Mouse (Mus musculus) G1E (cell line): ENCODE measurements at regions not wholly inside any gene's neighbourhood (a gene's known extent, or its start where the extent isn't known, plus 50 kb on each side); places are given as distances from the start of the nearest gene placed in this dataset.

Experiments
- ATAC-seq: 2 replicates; pipeline ENCODE4 v1.8.0; 2016; ENCODE audit warnings: mild to moderate bottlenecking; ENCODE audit not compliant: insufficient number of reproducible peaks, poor library complexity, low FRiP score, severe bottlenecking; ENCODE audit errors: extremely low read depth
- DNase-seq: peaks from one replicate; pipeline ENCODE4 v3.0.0; 2012; ENCODE audit warnings: low spot score
- H3K27me3 ChIP-seq: 2 replicates; pipeline ENCODE4 v1.6.1; 2012; ENCODE audit warnings: mild to moderate bottlenecking, low read length, inconsistent platforms; ENCODE audit not compliant: insufficient read depth
- H3K36me3 ChIP-seq: replicated peaks from 2 replicates; pipeline ENCODE3; 2012; ENCODE audit warnings: mild to moderate bottlenecking, inconsistent platforms
- H3K4me1 ChIP-seq: 2 replicates; pipeline ENCODE4 v1.6.1; 2012; ENCODE audit warnings: low read depth, low read length, inconsistent platforms, mixed read lengths; ENCODE audit not compliant: insufficient read depth
- H3K4me3 ChIP-seq: 2 replicates; pipeline ENCODE4 v1.5.1; 2012; ENCODE audit warnings: low read depth, mild to moderate bottlenecking, inconsistent platforms, low read length, moderate library complexity, mixed read lengths
- H3K9me3 ChIP-seq: replicated peaks from 2 replicates; pipeline ENCODE4 v1.6.1; 2012; ENCODE audit warnings: inconsistent platforms
- CTCF ChIP-seq: IDR thresholded peaks from 2 replicates; pipeline ENCODE4 v1.5.1; 2012; ENCODE audit warnings: low read depth, low read length, inconsistent platforms, mixed read lengths
- GATA1 ChIP-seq: IDR thresholded peaks from 2 replicates; pipeline ENCODE4 v1.6.1; 2012; ENCODE audit warnings: borderline replicate concordance, low read length, inconsistent platforms, mixed read lengths
- GATA2 ChIP-seq: IDR thresholded peaks from 2 replicates; pipeline ENCODE4 v1.6.1; 2012; ENCODE audit warnings: low read depth, low read length, inconsistent platforms, borderline replicate concordance
- POLR2AphosphoS5 ChIP-seq: IDR thresholded peaks from 2 replicates; pipeline ENCODE4 v1.6.1; 2012; ENCODE audit warnings: low read depth, low read length, inconsistent platforms; ENCODE audit not compliant: insufficient replicate concordance
- TAL1 ChIP-seq: conservative IDR thresholded peaks from 2 replicates; pipeline ENCODE4 v1.6.1; 2012; ENCODE audit warnings: low read depth, low read length, inconsistent platforms, mixed read lengths

GRCm38 (mm10) chr5:47322511-47323167 is 660.3 kb upstream of the Slit2 start:
- Histone ChIP-seq H3K4me1 (no peaks in the 10 kb centered on the region), H3K4me3 (no peak overlapping the region), H3K36me3 (no peaks in the 10 kb centered on the region), H3K27me3 (no peaks in the 10 kb centered on the region), H3K9me3 (no peaks in the 10 kb centered on the region)
- TF ChIP-seq GATA2 (no peak), CTCF (no peak), TAL1 (no peak), POLR2AphosphoS5 (no peak), GATA1 (no peak)
- ATAC-seq: no peak
- DNase-seq: no peak

- no peak for ATAC-seq
- DNase-seq: no peak
- Histone ChIP-seq H3K4me1 (no peaks in the 10 kb centered on the region), H3K36me3 (no peaks in the 10 kb centered on the region), H3K27me3 (no peaks in the 10 kb centered on the region), H3K4me3 (no peak overlapping the region), H3K9me3 (no peaks in the 10 kb centered on the region)
- no peak for TF ChIP-seq POLR2AphosphoS5
These were observed 648.6 kb upstream of the Slit2 start for GRCm38 (mm10) chr5:47334299-47334698.

GRCm38 (mm10) chr5:47336511-47336910 is 646.4 kb upstream of the Slit2 start:
- no peaks in the 10 kb centered on the region for H3K9me3 ChIP-seq
- no peak for TF ChIP-seq GATA1
- H3K27me3 ChIP-seq: no peaks in the 10 kb centered on the region
- no peak for ATAC-seq
- DNase-seq: no peak
- H3K4me3 ChIP-seq: no peak overlapping the region
- H3K36me3 ChIP-seq: no peaks in the 10 kb centered on the region
- no peaks in the 10 kb centered on the region for H3K4me1 ChIP-seq

GRCm38 (mm10) chr5:47339807-47340206 is 643.1 kb upstream of the Slit2 start:
- no peak for ATAC-seq
- Histone ChIP-seq H3K36me3 (no peaks in the 10 kb centered on the region), H3K4me3 (no peak overlapping the region), H3K27me3 (no peaks in the 10 kb centered on the region), H3K9me3 (no peaks in the 10 kb centered on the region), H3K4me1 (no peaks in the 10 kb centered on the region)
- TF ChIP-seq GATA2 (no peak), CTCF (no peak), POLR2AphosphoS5 (no peak), TAL1 (no peak), GATA1 (no peak)
- DNase-seq: no peak

GRCm38 (mm10) chr5:47370184-47370583 is 612.8 kb upstream of the Slit2 start:
- Histone ChIP-seq H3K27me3 (no peaks in the 10 kb centered on the region), H3K36me3 (no peaks in the 10 kb centered on the region), H3K9me3 (no peaks in the 10 kb centered on the region), H3K4me3 (no peak overlapping the region), H3K4me1 (no peaks in the 10 kb centered on the region)
- DNase-seq (no peak), ATAC-seq (no peak)
- no peak for TF ChIP-seq TAL1

- DNase-seq (no peak), ATAC-seq (no peak)
- no peaks in the 10 kb centered on the region for H3K9me3 ChIP-seq
- H3K27me3 ChIP-seq: no peaks in the 10 kb centered on the region
- H3K4me1 ChIP-seq: no peaks in the 10 kb centered on the region
- no peak overlapping the region for H3K4me3 ChIP-seq
- no peak for TF ChIP-seq POLR2AphosphoS5
- no peak for TF ChIP-seq TAL1
- no peak for TF ChIP-seq GATA2
- TF ChIP-seq CTCF: no peak
- TF ChIP-seq GATA1: no peak
- H3K36me3 ChIP-seq: no peaks in the 10 kb centered on the region
These were observed 597.0 kb upstream of the Slit2 start for GRCm38 (mm10) chr5:47385930-47386329.

GRCm38 (mm10) chr5:47386750-47387149 is 596.2 kb upstream of the Slit2 start:
- DNase-seq (no peak), ATAC-seq (no peak)
- Histone ChIP-seq H3K36me3 (no peaks in the 10 kb centered on the region), H3K4me1 (no peaks in the 10 kb centered on the region), H3K4me3 (no peak overlapping the region), H3K9me3 (no peaks in the 10 kb centered on the region), H3K27me3 (no peaks in the 10 kb centered on the region)
- TF ChIP-seq GATA1: no peak
- no peak for TF ChIP-seq GATA2
- no peak for TF ChIP-seq POLR2AphosphoS5
- TF ChIP-seq CTCF: no peak
- no peak for TF ChIP-seq TAL1
